Mouse (Mus musculus): Measurements from ENCODE around the gene Myg1.

Gene Myg1

DNA sequence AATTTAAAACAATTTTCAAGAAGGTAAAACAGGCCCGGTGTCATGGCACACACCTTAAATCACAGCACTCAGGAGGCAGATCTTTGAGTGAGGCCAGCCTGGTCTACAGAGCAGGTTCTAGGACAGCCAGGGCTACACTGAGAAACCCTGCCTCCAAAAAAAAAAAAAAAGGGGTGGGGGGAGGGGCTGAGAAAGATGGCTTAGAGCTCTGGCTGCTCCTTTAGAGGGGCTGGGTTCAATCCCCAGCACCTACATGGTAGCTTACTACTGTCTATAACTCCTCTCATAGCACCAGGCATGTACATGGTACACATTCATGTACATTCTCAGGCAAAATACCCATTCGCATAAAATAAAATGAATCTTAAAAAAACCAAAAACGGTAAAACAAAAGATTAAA, 13.0 kb downstream of the Myg1 start:
- no peak for DNase-seq (ENCODE audit: low spot score in 2 of 2)

DNA sequence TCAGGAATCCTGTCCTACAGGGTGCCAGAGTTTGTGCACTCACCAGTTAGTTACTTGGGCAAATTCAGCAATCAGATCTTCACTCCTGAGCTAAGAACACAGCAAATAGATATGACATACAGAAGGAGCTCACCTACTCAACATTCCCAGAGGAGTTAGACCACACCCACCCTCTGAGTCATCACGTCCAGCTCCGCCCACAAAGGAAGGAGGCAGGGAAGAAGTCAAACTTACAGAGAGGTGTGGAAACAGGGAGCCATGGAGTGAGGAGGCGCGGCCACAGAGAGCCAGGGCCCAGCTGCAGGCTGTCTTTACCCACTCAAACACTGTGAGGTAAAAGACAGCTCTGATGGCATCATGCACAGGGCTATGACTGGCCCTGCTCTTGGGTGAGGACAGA, 14.9 kb downstream of the Myg1 start:
- DNase-seq (ENCODE audit: low spot score in 2 of 2) = no peak

DNA sequence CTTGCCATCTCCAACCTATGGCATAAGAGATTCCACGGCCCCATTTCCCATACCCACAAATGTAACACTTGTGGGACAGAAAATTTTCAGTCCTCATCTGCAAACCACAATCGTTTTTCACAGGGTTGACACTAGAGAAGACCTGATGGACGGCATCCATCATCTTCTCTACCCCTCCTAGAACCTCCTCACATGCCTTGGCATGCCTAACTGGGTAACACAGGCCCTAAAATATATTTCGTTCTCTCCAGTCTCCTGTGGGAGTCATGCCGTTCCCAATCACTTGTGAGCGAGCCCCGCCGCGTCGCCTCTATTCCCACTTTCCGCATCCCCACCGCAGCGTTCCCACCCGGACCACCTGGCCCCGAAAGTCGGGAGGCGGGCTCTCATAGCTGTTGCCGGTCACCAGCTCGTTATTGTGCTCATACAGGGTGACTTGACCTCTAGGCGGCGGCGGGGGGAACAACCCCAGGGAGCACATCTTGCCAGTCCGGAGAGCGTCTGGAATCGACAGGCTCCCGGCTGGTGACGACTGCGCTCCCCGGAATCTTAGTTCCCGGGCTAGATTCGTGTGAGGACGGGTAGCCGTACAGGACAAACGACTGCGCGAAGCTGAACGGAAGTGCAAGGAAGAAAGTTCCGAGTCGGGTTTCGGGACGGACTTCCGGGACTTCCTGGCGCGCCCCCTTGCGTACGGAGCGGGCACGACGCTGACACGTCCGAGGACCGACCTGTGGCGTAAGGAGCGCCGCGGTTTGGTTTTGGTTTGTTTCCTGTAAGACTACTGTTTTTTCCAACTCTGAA, 18.8 kb downstream of the Myg1 start, which contains the start of gene Aaas:
Aaas (minus strand) TSS at position 634 of the 804 bp plus-strand sequence.
- peak; percentile 91 to 94 for DNase-seq (ENCODE audit: low spot score in 2 of 2)

DNA sequence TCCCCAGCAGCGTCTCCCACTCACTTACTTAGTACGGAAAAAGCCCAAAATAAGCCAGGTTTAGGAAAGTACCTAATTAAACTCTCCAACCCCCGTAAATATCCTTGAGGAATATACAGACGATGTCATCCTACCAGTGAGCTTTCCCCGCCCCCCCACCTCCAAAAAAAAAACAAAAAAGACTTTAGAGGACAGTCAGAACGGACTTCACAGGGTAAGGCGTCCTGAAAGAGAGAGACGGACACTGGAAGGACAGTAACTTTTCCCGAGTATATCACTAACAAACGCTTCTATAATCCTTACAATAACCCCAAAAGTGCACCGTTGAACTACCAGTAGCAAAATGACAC, 19.4 kb downstream of the Myg1 start:
- DNase-seq (ENCODE audit: low spot score in 2 of 2) = no peak

DNA sequence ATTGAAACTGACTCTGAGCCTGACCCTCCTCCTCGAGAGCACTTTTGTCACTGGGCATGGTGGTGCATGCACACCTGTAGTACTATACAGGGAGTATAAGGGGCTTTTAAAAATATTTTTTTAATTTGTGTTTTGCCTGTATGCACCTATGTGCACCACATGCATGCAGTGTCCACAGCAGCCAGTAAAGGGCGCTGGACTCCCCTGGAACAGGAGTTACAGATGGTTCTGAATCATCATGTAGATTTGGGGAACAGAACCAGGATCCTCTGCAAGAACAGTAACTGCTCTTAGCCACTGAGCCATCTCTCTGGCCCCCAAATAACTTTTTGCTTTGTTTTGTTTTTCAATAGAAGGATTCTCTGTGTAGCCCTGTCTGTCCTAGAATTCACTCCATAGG, 20.7 kb downstream of the Myg1 start:
- DNase-seq (ENCODE audit: low spot score in 2 of 2) = no peak

DNA sequence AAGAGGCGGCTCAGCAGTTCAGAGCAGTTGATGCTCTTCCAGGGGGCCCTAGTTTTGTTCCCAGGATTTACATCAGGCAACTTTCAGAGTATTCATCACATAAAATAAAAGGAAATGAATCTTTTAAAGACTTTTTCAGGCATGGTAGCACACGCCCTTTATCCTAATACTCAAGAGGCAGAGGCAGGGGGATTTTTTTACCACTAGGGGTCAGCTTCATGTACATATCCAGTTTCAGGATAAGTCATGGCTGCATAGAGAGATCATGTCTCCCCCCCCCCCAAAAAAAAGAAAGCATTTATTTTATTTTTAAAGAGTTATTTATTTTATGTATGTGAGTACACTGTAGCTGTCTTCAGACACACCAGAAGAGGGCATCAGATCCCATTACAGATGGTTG, 22.5 kb downstream of the Myg1 start:
- no peak for DNase-seq (ENCODE audit: low spot score in 2 of 2)

DNA sequence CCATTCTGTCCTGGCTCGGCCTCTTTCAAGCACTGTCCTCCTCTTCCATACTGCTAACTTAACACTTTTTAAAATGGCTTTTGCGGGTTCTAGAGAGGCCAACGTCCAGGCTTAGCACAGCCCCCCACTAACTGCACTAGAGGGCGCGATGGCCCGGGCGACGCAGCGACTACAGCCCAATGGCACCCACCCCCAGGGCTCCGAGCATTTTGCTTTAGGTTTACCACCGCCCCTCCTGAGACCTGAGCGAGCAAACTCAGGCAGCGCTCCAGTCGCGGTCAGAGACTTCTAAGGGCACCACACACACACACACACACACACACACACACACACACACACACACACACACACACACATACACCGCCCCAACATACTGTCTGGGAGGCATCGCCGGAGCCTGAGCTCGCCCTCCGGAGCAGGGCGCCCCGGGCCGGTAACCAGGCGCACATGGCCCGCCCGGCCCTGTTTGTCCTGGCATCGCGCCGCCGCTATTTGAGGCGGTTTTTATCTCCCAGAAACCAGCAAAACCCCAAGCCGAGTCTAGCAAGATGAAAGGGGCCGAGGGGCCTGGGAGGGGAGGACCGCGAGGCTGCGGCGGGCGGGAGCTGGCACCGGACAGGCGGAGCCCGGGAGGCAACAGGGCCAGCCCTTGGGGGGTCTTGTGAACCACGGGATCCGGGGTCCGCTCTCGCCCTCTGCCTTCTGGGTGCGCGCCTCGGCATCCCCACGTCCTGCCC, 23.8 kb downstream of the Myg1 start:
- peak; percentile 38 to 44 for DNase-seq (ENCODE audit: low spot score in 2 of 2)

DNA sequence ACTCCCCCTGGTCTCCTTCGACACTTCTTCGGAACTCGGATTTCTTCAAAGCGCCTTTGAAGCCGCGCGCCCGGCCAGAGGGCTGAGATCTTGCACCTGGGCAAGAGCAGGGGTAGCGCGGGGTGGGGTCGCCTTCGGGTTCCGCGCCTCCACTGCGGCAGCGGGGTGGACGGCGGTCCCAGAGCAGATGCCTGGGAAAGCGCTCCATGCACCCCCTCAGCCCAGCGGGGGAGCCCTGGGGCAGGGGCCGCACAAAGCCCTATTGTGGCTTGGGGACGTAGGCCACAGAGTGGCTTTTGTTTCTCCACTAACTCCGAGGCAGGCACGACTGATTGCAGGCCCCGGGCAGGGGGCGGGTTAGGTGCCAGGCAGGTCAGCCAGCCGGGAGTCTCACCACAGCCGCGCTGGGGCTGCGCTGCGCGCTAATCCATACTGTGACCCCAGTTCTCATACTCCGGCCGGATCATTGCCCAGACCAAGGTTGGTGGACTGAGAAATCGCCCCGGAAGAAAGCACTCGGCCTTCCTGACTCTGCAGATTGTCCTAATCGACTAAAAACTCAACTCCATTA, 24.4 kb downstream of the Myg1 start:
- no peak for DNase-seq (ENCODE audit: low spot score in 2 of 2)

DNA sequence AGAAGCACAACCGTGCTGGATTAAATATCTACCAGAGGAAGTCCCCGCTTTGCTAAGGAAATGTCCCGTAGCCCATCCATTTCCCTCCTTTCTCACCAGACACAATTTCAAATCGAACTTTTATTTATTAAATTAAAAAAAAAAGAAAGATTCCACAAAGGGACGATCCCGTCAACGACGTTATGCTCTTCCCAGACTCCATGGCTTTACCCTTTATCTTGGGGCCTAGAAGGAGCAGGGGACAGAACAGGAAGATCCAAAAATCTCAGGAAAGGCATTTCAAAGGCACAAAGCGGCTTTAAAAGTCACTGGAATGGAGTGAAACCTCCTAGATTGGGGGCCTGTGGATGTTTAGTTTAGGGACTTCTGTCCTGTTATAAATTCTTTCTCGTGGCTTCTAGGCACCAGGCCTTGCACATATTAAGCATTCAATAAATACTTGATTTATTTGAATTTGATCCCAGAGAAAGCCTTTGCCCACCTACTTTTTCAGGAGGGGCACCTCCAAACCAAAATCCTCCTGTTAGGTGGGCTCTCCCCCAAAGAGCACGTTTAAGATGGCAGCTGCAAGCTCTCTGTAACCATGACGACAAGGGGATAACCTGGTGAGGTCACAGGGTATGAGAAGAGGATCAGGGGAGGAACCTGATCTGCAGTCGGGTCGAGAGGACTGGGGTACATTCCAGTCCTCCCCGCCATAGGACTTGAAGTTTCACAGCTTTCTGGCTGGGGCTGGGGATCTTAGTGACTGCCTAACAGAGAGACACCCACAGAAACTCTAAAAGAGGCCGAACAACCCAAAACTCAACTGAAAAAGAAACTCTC, 25.2 kb downstream of the Myg1 start:
- no peak for DNase-seq (ENCODE audit: low spot score in 2 of 2)

DNA sequence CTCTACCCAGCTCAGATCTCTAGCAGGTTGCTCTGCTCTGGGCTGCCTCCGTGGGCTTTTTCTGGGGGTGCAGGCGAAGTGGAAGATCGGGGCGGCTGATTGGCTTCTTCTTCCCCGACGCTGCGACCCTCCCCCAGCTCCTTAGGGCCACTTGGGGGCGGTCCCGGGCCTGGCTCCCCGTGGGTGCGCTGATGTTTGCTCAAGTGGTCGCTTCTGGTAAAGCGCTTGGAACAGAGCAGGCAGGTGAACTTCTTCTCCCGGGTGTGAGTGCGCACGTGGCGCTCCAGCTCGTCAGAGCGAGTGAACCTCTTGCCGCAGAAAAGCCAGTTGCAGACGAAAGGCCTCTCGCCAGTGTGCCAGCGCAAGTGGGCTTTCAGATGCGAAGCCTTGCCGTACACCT, 26.6 kb downstream of the Myg1 start:
- DNase-seq (ENCODE audit: low spot score in 2 of 2) = no peak

DNA sequence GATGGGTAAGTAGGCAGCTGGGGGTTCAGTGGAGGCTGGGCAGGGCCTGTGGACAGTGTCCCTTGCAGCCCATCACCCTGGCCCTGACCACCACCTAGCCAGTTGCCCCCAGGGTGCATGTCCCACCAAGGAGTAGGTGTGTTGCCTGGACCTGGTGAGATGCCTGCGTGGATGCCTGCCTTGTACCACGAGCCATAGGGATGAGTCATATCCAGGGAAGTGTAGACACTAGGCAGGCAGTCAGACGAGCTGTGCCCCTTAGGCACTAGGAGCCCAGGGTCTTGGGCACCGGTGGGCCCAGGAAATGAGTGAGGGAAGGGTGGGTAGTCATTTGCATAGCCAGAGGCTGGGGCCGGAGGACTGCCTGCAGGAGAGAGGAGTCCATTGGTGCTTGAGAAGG, 27.3 kb downstream of the Myg1 start:
- no peak for DNase-seq (ENCODE audit: low spot score in 2 of 2)

DNA sequence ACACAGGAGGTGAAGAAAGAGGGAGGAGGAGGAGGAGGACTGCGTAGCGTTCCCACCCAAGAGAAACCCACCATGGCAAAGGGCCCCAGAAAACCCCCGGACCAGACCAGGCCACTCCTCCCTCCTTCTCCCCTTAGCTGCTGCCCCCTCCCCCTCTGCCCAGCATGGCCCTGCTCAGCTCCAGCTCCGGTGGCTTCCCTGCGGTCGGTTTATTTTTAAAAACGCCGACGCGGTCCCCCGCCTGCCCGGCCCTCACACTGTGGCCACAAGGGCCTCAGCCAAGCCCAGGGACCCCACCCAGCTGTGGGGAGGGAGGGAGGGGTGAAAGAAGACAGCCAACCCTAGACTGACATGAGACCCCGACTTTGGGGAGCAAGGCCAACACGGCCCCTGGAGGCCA, 31.1 kb downstream of the Myg1 start:
- DNase-seq (ENCODE audit: low spot score in 2 of 2) = no peak

DNA sequence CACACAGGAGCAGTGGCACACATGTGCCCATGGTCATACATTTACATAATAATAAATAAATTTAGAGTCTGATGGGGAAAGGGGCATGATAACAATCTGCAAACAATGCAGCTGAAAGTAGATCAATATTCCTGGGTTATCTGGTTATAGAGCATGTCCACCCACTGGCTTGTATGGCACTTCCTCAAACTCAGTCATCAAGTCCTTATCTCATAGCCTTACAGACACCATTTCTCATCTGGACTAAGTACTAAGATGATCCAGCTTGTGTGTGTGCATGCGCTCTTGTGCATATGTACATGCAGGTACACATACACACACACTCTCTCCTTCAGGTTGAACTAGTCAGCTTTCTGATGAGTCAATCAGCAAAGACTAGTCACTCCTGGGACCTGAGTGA, 33.2 kb downstream of the Myg1 start:
- no peak for DNase-seq (ENCODE audit: low spot score in 2 of 2)

DNA sequence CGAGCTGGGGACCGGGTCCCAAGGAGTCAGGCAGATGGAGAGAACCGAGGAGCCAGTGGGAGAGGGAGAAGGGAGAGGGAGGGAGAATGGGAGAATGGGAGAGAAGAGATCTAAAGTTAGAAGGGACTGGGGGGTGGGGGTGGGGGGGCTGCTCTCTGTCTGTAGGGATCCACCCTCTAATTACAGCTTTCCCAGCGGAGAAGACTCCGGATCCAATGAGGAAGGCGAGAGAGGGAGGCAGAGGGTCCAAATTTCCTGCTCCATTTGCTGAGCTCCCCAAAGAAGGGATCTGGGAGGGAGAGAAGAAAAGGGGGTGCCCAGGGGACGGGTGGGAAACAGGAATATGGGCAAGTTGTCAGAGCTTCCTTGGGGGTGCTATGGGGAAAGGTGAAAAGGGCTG, 34.7 kb downstream of the Myg1 start:
- DNase-seq (ENCODE audit: low spot score in 2 of 2) = no peak

DNA sequence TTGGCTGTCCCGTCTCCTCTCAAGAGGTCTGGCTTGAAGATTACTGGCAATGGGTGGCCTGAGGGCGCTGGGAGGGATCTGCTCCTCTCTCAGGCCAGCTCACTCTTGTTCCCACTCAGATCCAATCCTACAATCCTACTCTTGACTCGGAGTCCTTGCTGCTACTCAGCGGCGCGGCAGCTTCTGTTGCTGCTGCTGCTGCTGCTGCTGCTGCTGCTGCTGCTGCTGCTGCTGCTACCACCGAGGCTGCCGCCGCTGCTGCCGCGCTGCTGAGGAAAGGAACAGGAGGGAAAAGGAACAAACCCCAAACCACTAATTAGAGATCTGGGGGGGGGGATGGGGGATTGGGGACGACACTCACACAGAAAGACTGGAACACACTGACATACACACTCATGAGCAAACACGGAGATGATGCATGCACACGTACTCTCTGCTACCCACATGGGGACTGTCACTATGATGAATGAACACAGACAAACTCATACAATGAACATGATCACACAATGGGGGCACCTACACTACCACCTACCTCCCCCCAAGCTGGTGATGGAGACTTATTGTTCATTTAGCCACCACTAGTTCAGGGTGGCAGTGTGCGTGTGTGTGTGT, 35.3 kb downstream of the Myg1 start, which contains the start of gene Sp7:
Sp7 (minus strand) TSS at position 450 of the 612 bp plus-strand sequence.
- DNase-seq (ENCODE audit: low spot score in 2 of 2) = no peak

DNA sequence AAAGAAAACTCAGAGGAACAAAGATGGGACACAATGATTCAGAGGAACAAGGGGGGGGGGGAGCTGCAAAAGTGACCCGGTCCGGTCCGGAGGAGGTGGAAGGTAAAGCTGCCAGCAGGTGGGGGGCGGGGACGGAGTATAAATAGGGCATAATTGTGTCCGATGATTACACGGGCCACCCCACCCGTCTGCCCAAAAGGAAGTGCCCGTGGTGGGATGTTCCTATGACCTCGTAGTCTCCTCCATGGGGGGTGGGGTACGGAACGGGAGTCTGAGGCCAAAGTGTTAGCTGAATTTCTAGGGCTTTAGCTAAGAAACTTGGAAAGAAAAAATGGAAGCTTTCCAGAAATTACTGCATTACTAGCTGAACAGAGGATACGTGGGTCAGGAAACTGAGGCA, 38.5 kb downstream of the Myg1 start:
- DNase-seq (ENCODE audit: low spot score in 2 of 2) = no peak

DNA sequence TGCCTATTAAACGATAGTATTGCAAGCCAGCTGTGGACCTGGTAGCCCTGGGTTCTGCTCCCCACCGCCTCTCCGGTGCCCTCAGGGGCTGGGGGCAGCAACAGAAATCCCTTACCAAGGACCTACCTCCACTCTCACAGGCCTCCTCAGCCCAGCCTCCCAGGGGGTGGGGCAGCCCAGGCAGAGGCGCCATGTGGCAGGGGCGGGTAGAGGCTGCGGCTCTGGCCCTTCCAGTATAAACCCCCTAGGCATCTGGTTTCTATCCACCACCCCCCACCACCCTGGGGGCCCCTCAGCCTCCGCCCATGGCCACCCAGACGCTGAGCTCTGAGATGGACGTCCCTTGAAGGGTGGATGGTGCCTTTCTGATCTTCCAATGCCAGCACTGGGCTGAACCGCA, 39.2 kb downstream of the Myg1 start:
- DNase-seq (ENCODE audit: low spot score in 2 of 2) = no peak

DNA sequence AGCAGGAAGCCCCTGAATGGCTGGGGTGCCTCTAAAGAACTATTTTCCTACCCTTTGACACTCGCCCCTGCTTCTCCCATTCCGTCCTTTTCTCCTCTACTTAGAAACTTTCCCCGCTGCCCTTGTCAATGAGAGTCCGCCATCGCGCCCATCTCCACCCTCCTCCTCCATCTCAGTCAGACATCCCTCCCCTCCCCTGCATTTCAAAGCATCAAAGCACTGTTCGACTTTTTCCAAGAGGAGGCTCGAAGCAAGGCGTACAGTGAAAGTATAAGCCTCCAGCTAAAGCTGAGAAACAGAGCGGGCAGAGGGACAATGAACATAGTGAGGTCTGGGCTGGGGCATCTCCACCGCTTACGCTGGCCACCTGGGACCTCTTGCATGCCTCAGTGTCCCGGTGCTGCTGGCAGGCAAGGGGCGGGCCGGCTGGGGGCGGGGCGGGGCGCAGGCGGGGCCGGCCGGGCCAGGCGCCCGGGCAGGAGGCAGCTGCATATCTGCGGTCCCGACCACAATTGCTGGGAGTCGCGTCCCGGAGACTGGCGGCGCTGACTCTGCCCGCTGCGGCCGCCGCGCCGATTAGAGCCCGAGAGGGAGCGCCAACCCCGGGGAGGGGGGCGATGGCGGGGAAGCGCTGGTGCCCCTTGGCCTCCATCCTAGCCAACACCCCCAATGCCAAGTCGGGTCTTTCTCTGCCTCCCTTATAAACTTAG, 45.1 kb downstream of the Myg1 start:
- DNase-seq (ENCODE audit: low spot score in 2 of 2) = no peak

DNA sequence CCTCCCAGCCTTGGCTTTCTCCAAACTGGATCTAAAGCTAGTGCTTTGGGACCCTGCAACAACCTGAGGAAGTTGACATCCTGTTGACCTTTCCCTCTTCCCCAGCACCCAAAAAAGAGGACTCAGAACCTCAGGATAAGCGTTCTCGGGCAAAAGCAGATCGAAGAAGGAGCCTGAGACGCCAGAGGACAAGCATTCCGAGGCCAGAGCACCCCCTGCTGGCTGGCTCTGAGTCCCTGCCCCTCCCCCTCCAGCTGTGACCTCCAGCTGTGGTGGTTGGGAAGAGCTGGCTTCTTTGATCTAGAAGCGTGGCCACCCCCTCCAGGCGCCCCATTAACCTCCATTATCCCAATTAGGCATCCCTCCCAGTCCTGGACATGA, 45.6 kb downstream of the Myg1 start:
- peak; percentile 83 to 89 for DNase-seq (ENCODE audit: low spot score in 2 of 2)

DNA sequence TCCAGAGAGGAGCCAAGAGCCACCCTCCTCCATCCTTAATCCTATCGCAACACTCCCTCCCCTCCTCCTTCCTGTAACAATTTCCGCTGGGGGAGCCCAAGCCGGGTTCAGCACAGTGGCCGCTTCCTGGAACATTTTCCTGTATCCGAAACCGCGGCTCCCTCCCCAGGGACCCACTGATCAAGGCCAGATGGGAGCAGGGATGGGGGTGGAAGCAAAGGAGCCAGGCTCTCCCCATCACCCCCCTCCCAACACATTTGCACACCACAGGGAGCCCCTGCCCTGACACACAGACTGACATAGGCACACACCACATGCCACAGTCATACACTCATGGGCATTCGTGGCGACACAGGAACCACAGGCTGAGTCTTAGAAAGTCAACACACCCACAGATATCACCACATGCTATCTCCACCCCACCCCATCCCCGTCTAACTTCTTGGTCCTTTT, 46.3 kb downstream of the Myg1 start:
- peak; percentile 86 to 91 for DNase-seq (ENCODE audit: low spot score in 2 of 2)

DNA sequence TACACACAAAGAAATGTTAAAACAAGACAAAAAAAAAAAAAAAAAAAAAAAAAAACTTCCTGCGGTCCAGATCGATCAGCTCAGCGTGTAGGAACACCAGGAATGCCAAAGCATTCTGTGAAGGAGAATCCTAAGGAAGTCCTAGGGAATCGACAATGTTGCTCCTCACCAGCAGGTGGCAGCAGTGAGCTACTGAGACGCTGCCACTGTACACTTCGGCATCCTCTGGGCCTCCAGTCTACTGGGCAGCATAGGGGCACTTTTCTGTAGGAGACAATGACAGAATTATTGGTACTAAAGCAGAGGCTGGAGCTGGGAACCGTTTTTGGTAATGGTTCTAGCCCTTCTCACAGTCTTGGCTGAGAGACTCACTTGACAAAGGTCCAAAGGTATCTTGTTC, 50.1 kb downstream of the Myg1 start:
- peak; percentile 59 to 75 for DNase-seq (ENCODE audit: low spot score in 2 of 2)

Data from heart, adult 9 months (tissue).